Mouse (Mus musculus): Measurements from ENCODE around the gene Vps11.

DNA sequence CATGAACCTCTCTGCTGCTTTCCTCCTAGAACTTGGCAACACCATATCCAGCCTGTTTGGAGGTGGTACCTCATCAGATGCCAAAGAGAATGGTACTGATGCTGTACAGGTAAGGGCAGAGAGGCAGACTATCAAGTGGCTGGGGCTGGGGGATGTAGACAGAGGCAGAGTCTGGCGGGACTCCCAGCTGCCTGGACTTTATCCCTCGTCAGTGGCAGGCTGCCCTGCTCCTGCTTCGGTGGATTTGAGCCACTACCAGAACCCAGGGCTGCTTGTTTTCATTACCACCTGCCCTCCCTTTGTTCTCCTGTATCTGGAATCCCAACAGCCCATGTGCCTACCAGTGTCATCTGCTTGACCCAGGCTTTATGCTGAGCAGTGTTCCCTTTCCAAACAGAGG is 25.8 kb upstream of the Vps11 start:
- no peak for TF ChIP-seq EP300 (IDR thresholded peaks at IDR 0.05; ENCODE audit: low read depth)
- TF ChIP-seq CTCF (IDR thresholded peaks at IDR 0.05; ENCODE audit: low read depth): no peak
